Mouse (Mus musculus) yolk sac, embryonic 10.5 days (tissue): Measurements from ENCODE around the gene P2ry2.

Experiments used
- DNase-seq: peaks from one replicate; pipeline ENCODE4 v3.0.0-alpha.2; 2017; ENCODE audit warnings: low spot score

The P2ry2 gene

DNA sequence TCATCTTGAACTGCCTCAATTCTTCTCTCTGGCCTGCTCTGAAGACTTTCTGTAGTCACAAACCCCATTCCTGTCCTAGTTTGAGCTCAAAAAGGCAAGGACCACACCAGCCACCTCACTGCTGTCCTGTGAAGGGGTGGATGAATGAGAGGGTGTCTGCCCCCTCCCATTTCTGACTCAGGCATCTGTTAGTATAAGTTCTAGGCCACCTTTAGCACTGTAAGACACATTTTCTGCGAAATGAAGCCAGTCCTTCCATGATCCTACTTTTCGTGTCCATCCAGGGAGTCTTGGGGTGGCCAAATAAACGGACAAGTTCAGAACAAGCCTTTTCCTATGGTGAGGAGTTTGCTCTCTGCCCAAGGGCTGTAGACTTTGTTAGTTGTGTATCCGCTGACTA is at the start of gene P2ry2:
TSS of gene P2ry2 (minus strand) at position 326 of the 400 bp plus-strand sequence.
- DNase-seq: no peak

DNA sequence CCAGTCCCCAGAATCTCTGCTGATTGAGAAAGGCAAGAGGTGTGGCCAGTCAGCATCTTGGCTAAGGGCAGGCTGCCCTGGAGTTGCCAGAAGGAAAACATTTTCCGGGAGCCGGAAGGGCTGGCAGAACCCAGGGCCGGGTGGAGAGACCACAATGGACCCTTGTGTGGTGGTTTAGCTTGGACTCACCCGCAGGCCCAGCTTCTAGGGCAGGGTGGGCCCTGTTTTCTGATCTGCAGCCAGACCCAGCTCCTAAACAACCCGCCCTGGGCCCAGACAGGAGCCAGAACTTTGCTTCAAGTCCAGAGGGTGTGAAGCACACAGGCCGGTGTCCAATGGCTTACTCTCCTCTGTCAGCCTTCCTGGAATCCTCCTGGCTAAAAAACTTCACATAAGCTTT is 49.6 kb upstream of the P2ry2 start:
- DNase-seq: no peak

GRCm38 (mm10) chr7:101061381-101061780 is 48.7 kb upstream of the P2ry2 start:
- peak; percentile 70 for DNase-seq

DNA sequence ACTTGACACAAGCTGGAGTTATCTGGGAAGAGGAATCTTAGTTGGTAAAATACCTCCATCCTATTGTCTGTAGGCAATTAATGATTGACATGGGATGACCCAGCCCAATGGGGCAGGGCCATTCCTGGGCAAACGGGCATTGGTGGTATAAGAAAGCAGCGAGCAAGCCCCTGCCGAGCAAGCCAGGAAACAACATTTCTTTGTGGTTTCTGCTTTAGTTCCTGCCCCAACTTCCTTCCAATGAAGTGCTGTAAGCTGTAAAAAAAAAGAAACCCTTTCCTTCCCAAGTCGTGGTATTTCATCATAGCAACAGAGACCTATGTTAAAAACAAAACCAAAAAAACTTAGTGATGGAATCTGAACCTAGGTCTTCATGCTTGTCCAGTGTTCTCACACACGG is 47.8 kb upstream of the P2ry2 start:
- DNase-seq: no peak

DNA sequence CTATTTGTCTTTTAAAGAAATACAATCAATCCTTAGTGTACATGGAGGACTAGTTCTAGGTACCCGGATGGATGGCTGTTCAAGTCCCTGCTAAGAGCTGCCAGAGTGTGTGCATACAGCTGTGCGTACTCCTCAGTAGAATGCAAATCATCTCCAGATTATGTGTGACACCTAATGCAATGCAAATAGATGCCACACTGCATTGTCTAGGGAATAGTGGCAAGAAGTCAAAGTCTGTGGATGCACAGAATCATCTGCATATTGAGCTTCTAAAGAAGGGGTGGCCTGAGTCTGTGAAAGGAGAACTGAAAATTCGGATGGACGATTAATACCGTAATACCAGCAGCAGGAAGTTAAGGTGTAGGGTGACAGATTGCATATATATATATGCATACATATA is 46.5 kb upstream of the P2ry2 start:
- DNase-seq: no peak

DNA sequence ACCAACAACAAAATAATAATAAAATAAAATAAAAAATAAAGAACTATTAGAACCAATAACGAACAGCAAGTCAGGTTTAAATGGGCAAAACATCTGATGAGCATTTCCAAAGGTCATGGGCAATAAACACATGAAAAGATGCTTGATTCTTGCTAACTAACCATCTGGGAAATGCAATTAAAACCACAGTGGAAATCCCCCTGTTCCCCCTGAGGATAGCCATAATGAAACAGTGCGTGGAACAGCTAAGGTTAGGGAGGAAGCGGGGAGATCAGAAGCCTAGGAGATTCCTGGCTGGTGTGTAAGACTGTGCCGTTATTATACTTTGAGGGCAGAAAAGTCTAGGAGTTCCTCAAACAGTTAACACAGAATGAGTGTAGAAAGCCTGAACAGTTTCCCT is 44.6 kb upstream of the P2ry2 start:
- DNase-seq: no peak

DNA sequence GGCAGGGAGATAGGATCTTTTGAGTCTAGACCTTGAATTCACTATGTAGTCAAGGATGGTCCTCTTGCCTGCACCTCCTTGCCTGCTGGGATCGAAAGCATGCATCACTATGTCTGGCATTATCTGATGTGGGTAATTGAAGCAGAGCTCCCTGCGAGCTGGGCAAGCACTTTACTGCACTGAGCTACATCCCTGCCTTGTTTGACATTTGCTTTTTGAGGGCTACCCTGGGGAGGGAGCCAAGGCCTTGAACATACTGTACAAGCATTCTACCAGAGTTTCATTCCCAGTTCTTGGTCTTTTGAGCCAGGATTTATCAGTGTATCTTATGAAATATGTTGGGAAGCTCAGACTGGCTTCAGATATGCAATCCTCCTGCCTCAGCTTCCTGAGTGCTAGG is 40.5 kb upstream of the P2ry2 start:
- DNase-seq: no peak

DNA sequence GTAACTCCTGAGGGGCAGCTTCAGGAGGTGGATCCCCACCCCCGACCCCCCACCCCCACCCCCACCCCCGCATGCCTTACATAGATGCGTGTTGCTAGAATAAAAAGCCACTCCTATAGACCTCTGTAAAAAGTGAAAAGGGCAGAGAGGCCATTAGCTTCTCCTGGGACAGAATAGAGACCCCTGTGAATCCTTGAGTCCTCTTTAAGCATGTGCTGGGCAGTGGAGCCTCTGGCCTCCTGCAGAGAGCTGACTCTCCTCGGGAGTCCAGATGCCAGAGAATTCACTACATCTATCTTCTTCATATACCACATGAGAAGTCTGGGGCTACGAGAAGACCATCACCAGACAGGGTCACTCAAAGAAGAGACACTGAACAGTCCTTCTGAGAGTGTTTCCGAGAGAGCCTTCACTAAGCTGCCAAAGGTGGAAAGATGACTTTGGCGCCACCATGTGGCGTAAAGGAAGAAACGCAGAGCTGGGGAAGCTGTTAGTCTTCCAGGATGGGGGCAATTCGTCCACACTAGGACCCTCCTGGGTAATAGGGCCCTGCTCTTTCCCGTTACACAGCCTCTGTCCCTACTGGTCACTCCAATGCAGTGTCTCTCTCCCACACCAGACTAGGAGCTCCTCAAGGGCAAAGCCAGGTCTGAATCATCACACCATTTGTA is 39.0 kb upstream of the P2ry2 start:
- DNase-seq: peak; percentile 55

DNA sequence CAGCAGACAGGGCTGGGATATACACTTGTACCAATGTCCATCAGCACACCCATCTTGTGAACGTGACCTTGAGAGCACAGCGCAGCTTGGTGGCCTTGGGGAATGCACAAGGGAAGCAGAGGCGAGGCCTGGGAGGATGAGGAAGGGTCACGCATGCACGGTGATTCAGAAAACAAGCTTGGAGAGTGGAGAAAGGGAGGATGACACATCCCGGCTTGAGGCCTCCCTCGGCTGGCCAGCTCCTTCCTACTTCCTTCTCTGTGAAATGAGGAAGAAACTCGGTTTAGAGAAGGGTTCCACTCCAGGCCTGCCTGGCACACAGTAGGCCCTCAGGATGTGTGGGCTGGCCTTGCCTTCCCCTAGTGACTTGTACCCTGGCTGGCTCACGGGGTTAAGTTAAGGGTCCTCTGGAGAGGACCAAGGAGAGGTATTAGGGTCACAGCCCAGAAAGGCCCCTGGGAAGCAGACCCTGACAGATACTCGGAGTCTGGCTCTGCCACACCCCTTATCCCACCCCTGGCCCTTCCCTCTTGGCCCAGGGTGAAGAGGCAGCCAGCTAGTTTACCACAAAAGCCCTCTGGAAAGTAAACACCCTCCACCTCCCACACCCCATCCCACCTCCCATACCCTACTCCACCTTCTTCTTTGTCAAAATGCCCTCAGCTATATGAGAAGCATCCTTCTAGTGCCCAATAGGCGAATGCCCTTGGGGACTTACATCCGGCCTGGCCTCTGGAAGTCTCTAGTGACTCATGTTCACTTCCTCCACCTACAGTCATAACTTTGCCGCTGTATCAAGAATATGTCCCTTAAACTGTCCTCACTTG is 38.3 kb upstream of the P2ry2 start:
- DNase-seq: no peak

DNA sequence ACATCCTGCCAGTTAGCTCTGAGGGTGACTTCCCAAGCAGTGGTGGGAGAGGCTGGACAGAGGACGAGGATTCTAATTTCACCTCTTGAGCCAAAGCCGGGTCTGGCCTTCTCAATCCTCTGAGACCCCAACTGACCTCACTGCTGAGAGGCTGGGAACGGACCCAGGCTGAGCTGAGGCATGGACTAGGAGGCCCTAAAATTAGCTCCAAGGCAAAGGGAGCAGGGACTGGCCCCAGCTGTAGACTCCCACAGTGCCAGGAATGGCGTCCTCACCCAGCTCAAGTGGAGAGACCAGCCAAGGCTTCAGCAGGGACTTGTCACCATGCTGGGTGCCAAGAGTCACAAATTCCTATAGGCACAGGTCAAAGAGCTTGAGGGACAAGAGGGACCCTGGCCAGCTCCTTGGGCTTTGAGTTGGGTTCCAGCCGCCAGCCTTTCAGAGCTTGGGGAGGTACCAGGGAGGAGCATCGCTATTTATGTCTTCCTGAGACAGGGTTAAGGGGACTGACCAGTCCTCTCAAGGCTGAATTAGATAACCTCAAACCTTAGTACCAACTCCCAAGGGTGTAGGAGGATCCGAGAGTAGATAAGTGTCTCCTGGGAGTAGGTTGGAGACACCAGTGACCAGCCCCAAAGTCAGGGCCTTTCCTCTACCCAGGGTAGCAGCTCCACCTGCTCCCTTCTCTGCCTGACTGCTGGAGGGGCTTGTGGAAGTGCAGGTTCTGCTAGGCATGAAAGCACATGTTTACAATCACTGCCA is 36.8 kb upstream of the P2ry2 start:
- no peak for DNase-seq

DNA sequence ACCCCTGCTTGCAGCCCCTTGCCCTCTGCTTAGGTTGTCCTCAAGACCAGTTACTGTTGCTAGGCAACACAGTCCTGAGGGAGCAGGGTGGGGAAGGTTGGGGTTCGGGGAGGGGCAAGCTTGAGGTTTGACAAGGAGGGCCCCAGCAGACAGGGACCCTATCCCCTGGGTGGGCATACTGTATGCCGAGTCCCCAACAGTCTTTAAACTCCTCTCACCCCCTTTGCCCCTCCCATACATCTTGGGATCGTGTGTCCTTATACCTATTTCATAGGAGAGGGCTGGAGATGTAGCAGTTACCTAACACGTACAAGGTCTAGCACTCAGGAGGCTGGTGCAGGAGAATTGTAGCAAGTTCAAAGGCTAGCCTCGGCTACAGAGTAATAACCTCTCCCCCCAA is 35.6 kb upstream of the P2ry2 start:
- DNase-seq: no peak

DNA sequence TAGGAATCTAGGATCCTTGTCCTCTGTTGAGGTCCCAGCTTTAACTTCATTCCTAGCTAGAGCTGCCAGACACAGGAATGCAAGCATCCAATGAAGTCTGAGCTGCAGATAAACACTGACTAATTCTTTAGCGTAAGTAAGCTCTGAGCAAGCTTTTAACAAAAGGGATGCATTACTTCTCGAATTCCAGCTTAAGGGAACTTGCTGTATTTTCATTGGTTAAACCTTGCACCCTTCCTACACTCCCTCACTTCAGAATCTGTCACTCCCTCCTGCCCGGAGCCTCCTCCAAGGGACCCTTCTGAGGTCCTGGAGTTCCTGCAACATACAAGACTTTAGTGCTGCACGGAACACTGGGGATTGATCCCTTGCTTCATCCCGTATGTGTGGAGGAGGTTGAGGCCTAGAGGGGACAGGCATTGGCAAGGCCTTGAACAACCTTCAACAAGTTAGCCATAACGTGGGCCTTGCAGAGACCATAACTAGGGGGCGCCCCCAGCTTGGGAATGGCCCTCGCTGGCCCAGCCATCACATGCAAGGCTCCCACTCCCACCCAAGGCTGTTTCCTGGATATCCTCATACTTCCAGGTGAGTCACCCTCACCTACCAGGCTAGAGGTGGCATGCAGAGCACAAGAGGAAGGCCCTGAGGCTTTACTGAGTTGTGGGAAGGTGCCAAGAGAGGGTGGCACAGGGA is 31.3 kb upstream of the P2ry2 start:
- no peak for DNase-seq

DNA sequence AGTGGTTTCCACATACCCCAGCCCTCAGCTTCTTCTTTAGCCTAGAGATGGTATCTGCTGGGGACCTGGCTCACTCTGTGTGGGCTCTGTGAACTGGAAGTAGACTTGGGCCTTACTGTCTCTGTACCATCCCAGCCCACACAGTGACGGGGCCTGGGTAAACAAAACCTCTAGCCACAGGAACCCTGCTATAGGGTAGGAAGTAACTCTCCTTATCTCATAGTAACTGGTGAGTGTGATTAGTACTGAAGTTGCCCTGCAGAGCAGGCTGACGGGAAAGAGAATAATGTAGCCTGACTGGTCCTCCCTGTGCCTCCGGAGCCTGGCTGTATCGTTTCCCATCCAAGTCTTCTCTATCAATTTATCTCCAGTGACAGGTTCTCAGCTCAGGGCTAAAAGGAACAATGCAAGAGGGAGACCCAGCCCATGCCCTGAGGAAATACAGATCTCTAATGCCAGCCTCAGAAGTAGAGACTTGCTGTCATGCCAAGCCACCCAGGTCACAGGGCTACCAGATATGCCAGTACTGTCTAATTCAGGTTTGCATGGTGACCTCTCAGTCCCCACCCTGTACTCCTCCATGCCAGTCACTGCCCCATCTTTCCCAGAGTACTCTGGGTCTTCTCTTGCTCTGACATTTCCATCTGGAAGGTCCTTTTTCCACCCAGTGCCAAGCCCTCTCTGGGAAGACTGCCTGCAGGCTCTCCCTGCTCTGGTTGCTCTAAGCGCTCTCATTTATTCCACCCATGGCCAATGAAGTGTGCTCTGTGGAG is 29.5 kb upstream of the P2ry2 start:
- DNase-seq: peak; percentile 16

- no peak for DNase-seq
These were observed 28.9 kb upstream of the P2ry2 start for GRCm38 (mm10) chr7:101041544-101041943.

GRCm38 (mm10) chr7:101033371-101033770 is 20.7 kb upstream of the P2ry2 start:
- DNase-seq: no peak

DNA sequence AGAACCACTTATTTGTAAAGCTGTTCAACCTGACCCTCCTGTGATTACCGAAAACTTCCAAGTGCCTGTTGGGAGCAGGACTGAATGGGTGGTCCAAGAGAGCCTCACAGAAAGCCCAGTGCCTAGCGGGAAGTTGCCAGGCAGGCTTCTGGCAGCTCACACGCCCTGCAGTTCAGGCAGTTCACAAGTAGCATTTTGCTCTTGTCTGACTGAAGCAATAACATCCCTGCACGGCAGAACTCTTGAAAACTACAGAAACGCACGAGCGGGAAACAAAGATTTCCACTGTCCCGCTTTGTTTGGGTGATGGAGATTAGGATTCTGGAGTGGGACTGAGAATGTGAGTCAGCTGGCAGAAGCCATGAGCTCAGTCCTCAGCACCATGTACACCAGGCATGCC is 18.6 kb upstream of the P2ry2 start:
- peak; percentile 27 for DNase-seq

DNA sequence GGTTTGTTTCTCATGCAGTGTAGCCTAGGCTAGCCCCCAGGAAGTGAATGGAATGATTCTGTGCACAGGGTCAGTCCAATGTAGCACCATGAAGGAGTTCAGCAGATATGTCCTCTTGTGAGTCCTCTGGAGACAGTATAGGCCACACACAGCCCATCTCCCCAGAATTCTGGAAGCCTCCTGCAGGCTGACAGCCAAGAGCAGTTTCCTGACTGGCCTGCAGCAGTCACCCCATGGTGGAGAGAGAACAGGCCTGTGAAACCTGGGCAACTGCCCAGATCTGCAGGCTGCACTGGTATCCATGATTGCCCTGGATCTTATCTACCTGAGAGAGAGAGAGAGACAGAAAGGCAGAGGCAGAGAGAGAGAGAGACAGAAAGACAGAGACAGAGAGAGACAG is 18.1 kb upstream of the P2ry2 start:
- DNase-seq: no peak

DNA sequence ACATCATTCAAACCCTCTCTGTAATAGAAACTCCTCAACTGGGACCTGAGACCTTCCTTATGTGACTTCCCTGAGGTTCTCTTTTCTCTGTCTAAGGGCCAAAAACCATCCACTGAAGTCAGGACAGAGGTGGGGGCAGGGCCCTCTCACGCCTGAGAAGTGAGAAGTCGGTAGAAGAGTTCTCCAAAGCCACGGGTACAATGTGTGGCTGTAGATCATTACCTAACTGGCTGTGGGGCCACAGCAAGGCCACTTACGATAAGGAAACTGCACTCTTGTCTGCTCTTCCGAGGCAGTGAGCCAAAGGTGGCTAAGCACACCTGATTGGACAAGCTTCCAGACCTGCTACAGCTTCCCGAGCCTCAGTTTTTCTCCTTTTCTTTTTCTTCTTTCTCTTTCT is 16.8 kb upstream of the P2ry2 start:
- peak; percentile 47 for DNase-seq

DNA sequence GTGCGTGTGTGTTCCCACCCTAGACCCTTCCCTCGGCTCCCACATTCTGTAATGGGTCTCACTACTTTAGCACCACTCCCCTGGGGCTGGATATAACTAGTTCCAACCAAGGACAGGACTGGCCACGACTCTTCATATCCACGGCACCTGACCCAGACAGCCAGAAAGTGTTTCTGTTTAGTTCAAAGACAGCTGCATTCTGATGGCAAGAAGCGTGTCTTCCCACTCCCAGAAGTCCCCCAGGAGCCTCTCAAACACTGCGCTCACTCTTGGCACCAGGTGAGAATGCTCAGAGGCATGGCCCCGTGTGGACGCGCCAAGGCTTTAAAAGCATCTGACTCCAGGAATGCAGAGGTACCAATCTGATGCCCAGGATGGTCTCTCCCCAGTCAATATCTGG is 16.3 kb upstream of the P2ry2 start:
- DNase-seq: no peak

GRCm38 (mm10) chr7:101028444-101028757 is 15.7 kb upstream of the P2ry2 start:
- no peak for DNase-seq

DNA sequence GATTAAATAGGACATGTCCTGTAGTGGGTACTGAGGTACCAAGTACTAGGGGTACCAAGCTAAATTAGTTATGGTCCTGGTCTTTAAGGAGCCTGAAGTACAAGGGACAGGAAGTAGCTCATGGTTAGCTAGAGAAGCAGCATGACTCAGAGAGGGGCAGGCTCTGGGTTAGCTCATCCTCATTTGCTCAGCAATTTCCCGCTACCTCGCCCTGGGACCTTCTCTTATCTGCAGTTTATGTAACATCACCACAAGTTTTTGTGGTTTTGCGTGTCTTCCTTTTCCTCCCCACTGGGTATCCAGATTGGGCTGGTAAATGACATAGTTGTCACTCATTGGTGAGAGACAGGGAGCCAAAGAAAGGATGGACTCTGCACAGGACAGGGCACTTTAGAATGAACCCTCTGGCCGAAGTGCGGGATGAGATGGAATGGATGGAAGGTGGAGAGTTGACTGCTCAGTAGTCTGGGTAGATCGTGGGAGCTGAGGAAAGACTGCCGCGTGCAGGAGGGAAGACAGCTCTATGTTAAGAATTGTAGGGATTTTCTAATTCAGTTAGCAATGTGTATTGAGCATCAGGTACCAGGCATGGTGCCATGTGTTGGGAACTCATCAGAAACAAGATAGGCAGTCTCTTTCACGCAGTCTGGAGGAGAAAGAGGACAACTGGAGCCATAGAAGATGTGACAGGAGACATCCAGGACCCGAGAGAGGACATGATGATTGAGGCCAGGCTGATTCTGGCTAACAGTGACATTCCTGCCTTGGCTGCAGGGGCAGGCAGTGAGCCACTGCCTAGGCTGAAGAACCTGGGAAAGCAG is 15.2 kb upstream of the P2ry2 start:
- DNase-seq: peak; percentile 7
